Mouse (Mus musculus): ENCODE results near the gene Gm20834. TPM values are rescaled to one million over a fixed set of nuclear protein-coding genes. Genes with fewer than 3 reads are reported as not detected.
"Not testable (repeated sequence)": the region's sequence is repeated elsewhere in the genome, so short reads cannot be mapped to it uniquely, and the experiment has no call there.

Gene Gm20834
- polyA plus RNA-seq (2015; fragmentation: Nextera tagmentation; extraction: Ambion mirVana), result not detected in 2 replicates

- H3K36me3 ChIP-seq; H3K27ac ChIP-seq; H3K27me3 ChIP-seq; H3K9me3 ChIP-seq; H3K9ac ChIP-seq; H3K4me1 ChIP-seq; H3K4me2 ChIP-seq (replicated peaks); H3K4me3 ChIP-seq; ATAC-seq (ENCODE audit: low FRiP score, low read depth): not testable (repeated sequence)
- 49% methylated on average over 4 of the region's 4 CpGs for WGBS
Observed at GRCm38 (mm10) chrY:10324489-10324888, at the start of gene Gm20834. Gene Gm20834, minus strand, starts transcription at chrY:10324589.

Other genes with a start within 250 kb of the Gm20834 start
- gene Gm21310, start 177.4 kb downstream of the Gm20834 start, polyA plus RNA-seq (2015; fragmentation: Nextera tagmentation; extraction: Ambion mirVana), result not detected in 2 replicates
- not detected in 2 replicates for gene Gm28510, start 88.1 kb upstream of the Gm20834 start, polyA plus RNA-seq (2015; fragmentation: Nextera tagmentation; extraction: Ambion mirVana)
- gene Gm20737, start 211.5 kb upstream of the Gm20834 start, polyA plus RNA-seq (2015; fragmentation: Nextera tagmentation; extraction: Ambion mirVana), result not detected in 2 replicates
- gene Gm21775, start 228.9 kb upstream of the Gm20834 start, polyA plus RNA-seq (2015; fragmentation: Nextera tagmentation; extraction: Ambion mirVana), result not detected in 2 replicates